Mouse (Mus musculus): ENCODE measurements around the gene Arid4a.

- TF ChIP-seq POLR2A (IDR thresholded peaks at IDR 0.05; ENCODE audit: insufficient read depth, low read depth, low read length) (no peak), CTCF (IDR thresholded peaks at IDR 0.05; ENCODE audit: insufficient read depth, low read depth, low read length) (no peak)
Observed at GRCm38 (mm10) chr12:71001456-71001855, 14.3 kb upstream of the Arid4a start.
